Comparison of ENCODE assay signal across 15 mouse cellular contexts in the genomic region with DNA sequence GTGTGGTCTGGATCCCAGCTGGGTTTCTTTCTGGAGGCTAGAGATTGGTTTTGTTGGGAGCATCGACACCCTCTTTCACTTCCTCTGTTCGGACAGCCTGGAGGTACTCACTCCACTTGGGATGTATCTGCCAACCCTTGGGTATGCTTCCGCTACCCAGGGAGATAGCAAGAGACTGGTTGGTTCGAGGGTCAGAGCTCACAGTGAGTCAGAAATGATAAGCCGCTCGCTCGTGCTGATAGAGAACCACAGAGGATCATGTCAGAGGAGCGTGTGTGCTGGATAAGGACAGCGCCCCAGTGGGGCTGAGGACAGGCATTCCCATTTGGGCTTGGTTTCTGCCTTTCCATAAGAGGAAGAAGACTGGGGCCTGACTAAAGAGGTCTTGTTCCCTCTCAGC. TPM values are rescaled to one million over a fixed set of nuclear protein-coding genes. Genes with fewer than 3 reads are reported as not detected.
DNase-seq lines count a peak whose midpoint lies in the region; ATAC-seq and TF ChIP-seq lines count a peak whose summit lies in the region.
"Had no signal": no experiment of that assay in that cellular context is flagged by ENCODE, and none has a peak within 500 bp of the region (broad histone marks: within the 10 kb centered on the region; RNA-seq: fewer than 3 reads in every experiment).

No protein-coding gene starts in this region.

- WGBS in heart, adult 2 months, result 11% methylated on average over 9 of the region's 9 CpGs
- WGBS in liver, embryonic 14.5 days (ENCODE audit: insufficient replicate concordance), result 5% methylated on average over 9 of the region's 9 CpGs
- 64% methylated on average over 9 of the region's 9 CpGs for WGBS in hindbrain, postnatal 0 days
- WGBS in forebrain, embryonic 15.5 days, result 73% methylated on average over 9 of the region's 9 CpGs

- no peak overlapping the region for H3K27ac ChIP-seq in heart, adult 2 months
- peak overlapping the region; percentile 69 for H3K27ac ChIP-seq in liver, embryonic 14.5 days
- H3K27ac ChIP-seq in hindbrain, postnatal 0 days, result no peak overlapping the region
- no peak overlapping the region for H3K27ac ChIP-seq in forebrain, embryonic 15.5 days (replicated peaks)
- H3K27ac ChIP-seq: neural tube, embryonic 12.5 days had no signal

- TF ChIP-seq POLR2A in heart, adult 2 months (IDR thresholded peaks at IDR 0.05; ENCODE audit: insufficient read depth, low read depth, low read length), result no peak

- DNase-seq in heart, adult 2 months, result peak in 1 of 2 experiments; percentile 26
- DNase-seq in heart, postnatal 14 days, result no peak
- DNase-seq in spleen, postnatal 36 days (ENCODE audit: low spot score in 2 of 2), result peak; percentile 20 to 41
- no peak for DNase-seq in spleen, postnatal 14 days (ENCODE audit: low spot score in 2 of 2)
- peak; percentile 75 to 78 (median 78) for DNase-seq in liver, embryonic 14.5 days (ENCODE audit: low read depth in 3 of 3, low spot score in 3 of 3)
- DNase-seq in right cerebral cortex, postnatal 4 days, result no peak
- no peak for DNase-seq in hindbrain, postnatal 0 days (ENCODE audit: low spot score)
- DNase-seq: adrenal gland, postnatal 14 days; cerebellum, adult 8-10 months; lung, postnatal 4 days; thymus, postnatal 25 days had no signal

- ATAC-seq in liver, embryonic 14.5 days (ENCODE audit: insufficient read depth), result peak; percentile 97
- no peak for ATAC-seq in hindbrain, postnatal 0 days
- no peak for ATAC-seq in forebrain, embryonic 15.5 days (replicated peaks)

- no peaks in the 10 kb centered on the region for H3K9me3 ChIP-seq in liver, embryonic 14.5 days (ENCODE audit: control insufficient read depth, low read length)
- H3K9me3 ChIP-seq in hindbrain, postnatal 0 days (ENCODE audit: low read length), result no peaks in the 10 kb centered on the region
- no peaks in the 10 kb centered on the region for H3K9me3 ChIP-seq in forebrain, embryonic 15.5 days
- H3K9me3 ChIP-seq: neural tube, embryonic 12.5 days had no signal

- no peak for TF ChIP-seq EP300 in heart, adult 2 months (IDR thresholded peaks at IDR 0.05; ENCODE audit: insufficient read depth, low read depth, low read length)
- TF ChIP-seq EP300 in liver, embryonic 14.5 days (IDR thresholded peaks at IDR 0.05; ENCODE audit: low read depth), result peak; percentile 77

- H3K27me3 ChIP-seq in heart, adult 2 months (ENCODE audit: control insufficient read depth, insufficient read depth, low read length), result no peaks in the 10 kb centered on the region
- H3K27me3 ChIP-seq in liver, embryonic 14.5 days (ENCODE audit: control insufficient read depth, insufficient read depth, low read length), result no peaks in the 10 kb centered on the region
- H3K27me3 ChIP-seq in hindbrain, postnatal 0 days (ENCODE audit: insufficient read depth, low read length), result no peaks in the 10 kb centered on the region
- H3K27me3 ChIP-seq in forebrain, embryonic 15.5 days, result no peaks in the 10 kb centered on the region

- no peaks in the 10 kb centered on the region for H3K79me2 ChIP-seq in heart, adult 2 months (replicated peaks; ENCODE audit: control insufficient read depth, insufficient read depth, low read length)

- H3K36me3 ChIP-seq in heart, adult 2 months (ENCODE audit: control insufficient read depth, insufficient read depth, low read length), result no peaks in the 10 kb centered on the region
- no peaks in the 10 kb centered on the region for H3K36me3 ChIP-seq in liver, embryonic 14.5 days (replicated peaks; ENCODE audit: control insufficient read depth, insufficient read depth, low read depth)
- H3K36me3 ChIP-seq in hindbrain, postnatal 0 days (ENCODE audit: insufficient read depth, low read length), result no peaks in the 10 kb centered on the region
- no peaks in the 10 kb centered on the region for H3K36me3 ChIP-seq in forebrain, embryonic 15.5 days
- H3K36me3 ChIP-seq: neural tube, embryonic 12.5 days had no signal

- H3K4me2 ChIP-seq in liver, embryonic 14.5 days (ENCODE audit: low read depth), result peak overlapping the region; percentile 66
- no peak overlapping the region for H3K4me2 ChIP-seq in hindbrain, postnatal 0 days (ENCODE audit: low read depth, low read length)
- H3K4me2 ChIP-seq in forebrain, embryonic 15.5 days (replicated peaks), result no peak overlapping the region
- H3K4me2 ChIP-seq: neural tube, embryonic 12.5 days had no signal

- intact Hi-C loops in heart, adult 2 months (cut with DNase I), result no loop called here
- intact Hi-C loops in heart, postnatal 14 days (cut with DNase I), result loop anchor here (2.0 kb wide), 1 partner anchor 59 kb away; no protein-coding TSS in a partner anchor

- no peak overlapping the region for H3K4me3 ChIP-seq in heart, adult 2 months
- H3K4me3 ChIP-seq in liver, embryonic 14.5 days (ENCODE audit: insufficient read depth in 1 of 2, low read depth in 2 of 2, low read length in 2 of 2), result peak overlapping the region; percentile 36 to 41
- H3K4me3 ChIP-seq in hindbrain, postnatal 0 days (ENCODE audit: low read length), result no peak overlapping the region
- no peak overlapping the region for H3K4me3 ChIP-seq in forebrain, embryonic 15.5 days
- H3K4me3 ChIP-seq: neural tube, embryonic 12.5 days had no signal

- no peak overlapping the region for H3K9ac ChIP-seq in heart, adult 2 months (ENCODE audit: low read depth, low read length)
- peak overlapping the region; percentile 45 for H3K9ac ChIP-seq in liver, embryonic 14.5 days (replicated peaks)
- no peak overlapping the region for H3K9ac ChIP-seq in hindbrain, postnatal 0 days (replicated peaks; ENCODE audit: low read length)
- no peak overlapping the region for H3K9ac ChIP-seq in forebrain, embryonic 15.5 days (replicated peaks)
- H3K9ac ChIP-seq: neural tube, embryonic 12.5 days had no signal

- H3K4me1 ChIP-seq in heart, adult 2 months (ENCODE audit: control insufficient read depth, insufficient read depth, low read length), result peaks cover 8% of the 10 kb centered on the region
- H3K4me1 ChIP-seq in liver, embryonic 14.5 days (replicated peaks; ENCODE audit: control insufficient read depth in 2 of 2, insufficient read depth in 2 of 2, low read length in 1 of 2), result peaks cover 12 to 24% of the 10 kb centered on the region in 2 experiments
- H3K4me1 ChIP-seq in hindbrain, postnatal 0 days (ENCODE audit: insufficient read depth, low read length), result no peaks in the 10 kb centered on the region
- H3K4me1 ChIP-seq in forebrain, embryonic 15.5 days, result peaks cover 21% of the 10 kb centered on the region

- peak; percentile 8; the same call in 1 of the 2 replicates for TF ChIP-seq CTCF in heart, adult 2 months (IDR thresholded peaks at IDR 0.05)
- peak; percentile 70 for TF ChIP-seq CTCF in liver, embryonic 14.5 days (IDR thresholded peaks at IDR 0.05; ENCODE audit: low read depth)
- no peak for TF ChIP-seq CTCF in hindbrain, postnatal 0 days (IDR thresholded peaks at IDR 0.05; ENCODE audit: low read depth)

RNA-seq across cellular contexts. Expression of gene Ly6g6d, which starts 1.9 kb away (rescaled TPM):
- under 1 TPM in 1 of 2 experiments, not detected in 1; 0.61 TPM for total RNA-seq in heart, adult 2 months (2021)
- polyA plus RNA-seq in heart, adult 2 months (2012; rRNA removed), result 1.3 and 1.6 TPM in 2 replicates
- total RNA-seq in heart, postnatal 14 days (2021), result 1 to 10 TPM in 1 of 2 experiments, under 1 TPM in 1; 0.67 to 3.3 TPM
- 0.95 and 1.2 TPM in 2 replicates for polyA plus RNA-seq in liver, embryonic 14.5 days (2012; rRNA removed)
- 0.28 and 0.77 TPM in 2 replicates for polyA plus RNA-seq in liver, embryonic 14.5 days (2014; fragmentation: Nextera tagmentation; extraction: Ambion mirVana)
- total RNA-seq in hindbrain, postnatal 0 days (2014; rRNA removed), result 0.78 TPM in 1 of 2 replicates, not detected in the other
- polyA plus RNA-seq in hindbrain, postnatal 0 days (2015; fragmentation: Nextera tagmentation; extraction: Ambion mirVana), result 1.3 and 1.9 TPM in 2 replicates
- 0.46 and 0.47 TPM in 2 replicates for polyA plus RNA-seq in forebrain, embryonic 15.5 days (2015; fragmentation: Nextera tagmentation; extraction: Ambion mirVana)

RNA-seq across cellular contexts. Expression of gene Ly6g6e, which starts 3.1 kb away (rescaled TPM):
- not detected for total RNA-seq in heart, adult 2 months (2021)
- polyA plus RNA-seq in heart, adult 2 months (2012; rRNA removed), result 0.41 TPM in 1 of 2 replicates, not detected in the other
- total RNA-seq in heart, postnatal 14 days (2021), result not detected
- 0.08 and 0.32 TPM in 2 replicates for polyA plus RNA-seq in liver, embryonic 14.5 days (2012; rRNA removed)
- not detected in 2 replicates for polyA plus RNA-seq in liver, embryonic 14.5 days (2014; fragmentation: Nextera tagmentation; extraction: Ambion mirVana)
- not detected in 2 replicates for total RNA-seq in hindbrain, postnatal 0 days (2014; rRNA removed)
- polyA plus RNA-seq in hindbrain, postnatal 0 days (2015; fragmentation: Nextera tagmentation; extraction: Ambion mirVana), result 0.44 TPM in 1 of 2 replicates, not detected in the other
- polyA plus RNA-seq in forebrain, embryonic 15.5 days (2015; fragmentation: Nextera tagmentation; extraction: Ambion mirVana), result 10.0 and 11.9 TPM in 2 replicates
- total RNA-seq: adrenal gland, postnatal 14 days; gastrocnemius, adult 8-10 months had no signal

RNA-seq across cellular contexts. Expression of gene Ly6g6f, which starts 5.6 kb away (rescaled TPM):
- total RNA-seq in heart, adult 2 months (2021), result not detected
- 0.27 TPM in 1 of 2 replicates, not detected in the other for polyA plus RNA-seq in heart, adult 2 months (2012; rRNA removed)
- total RNA-seq in heart, postnatal 14 days (2021), result not detected
- 4.1 and 5.1 TPM in 2 replicates for polyA plus RNA-seq in liver, embryonic 14.5 days (2012; rRNA removed)
- 5.0 and 6.3 TPM in 2 replicates for polyA plus RNA-seq in liver, embryonic 14.5 days (2014; fragmentation: Nextera tagmentation; extraction: Ambion mirVana)
- not detected in 2 replicates for total RNA-seq in hindbrain, postnatal 0 days (2014; rRNA removed)
- polyA plus RNA-seq in hindbrain, postnatal 0 days (2015; fragmentation: Nextera tagmentation; extraction: Ambion mirVana), result 0.26 TPM in 1 of 2 replicates, not detected in the other
- polyA plus RNA-seq in forebrain, embryonic 15.5 days (2015; fragmentation: Nextera tagmentation; extraction: Ambion mirVana), result 0.32 TPM in 1 of 2 replicates, not detected in the other
- total RNA-seq: adrenal gland, postnatal 14 days; gastrocnemius, adult 8-10 months; layer of hippocampus, postnatal 25 days had no signal

RNA-seq across cellular contexts. Expression of gene Abhd16a, which starts 9.3 kb away (rescaled TPM):
- 10 to 100 TPM; 53.2 to 62.5 TPM for total RNA-seq in heart, adult 2 months (2021)
- 95.7 and 98.2 TPM in 2 replicates for polyA plus RNA-seq in heart, adult 2 months (2012; rRNA removed)
- 10 to 100 TPM; 53.7 to 56.7 TPM for total RNA-seq in heart, postnatal 14 days (2021)
- polyA plus RNA-seq in liver, embryonic 14.5 days (2012; rRNA removed), result 29.1 and 30.0 TPM in 2 replicates
- 42.3 and 44.3 TPM in 2 replicates for polyA plus RNA-seq in liver, embryonic 14.5 days (2014; fragmentation: Nextera tagmentation; extraction: Ambion mirVana)
- total RNA-seq in hindbrain, postnatal 0 days (2014; rRNA removed), result 129 and 158 TPM in 2 replicates
- polyA plus RNA-seq in hindbrain, postnatal 0 days (2015; fragmentation: Nextera tagmentation; extraction: Ambion mirVana), result 121 TPM in 2 replicates
- polyA plus RNA-seq in forebrain, embryonic 15.5 days (2015; fragmentation: Nextera tagmentation; extraction: Ambion mirVana), result 93.2 and 97.4 TPM in 2 replicates

RNA-seq across cellular contexts. Expression of gene Mpig6b, which starts 13.8 kb away (rescaled TPM):
- 1 to 10 TPM in 1 of 2 experiments, under 1 TPM in 1; 0.31 to 2.4 TPM for total RNA-seq in heart, adult 2 months (2021)
- 0.32 and 1.4 TPM in 2 replicates for polyA plus RNA-seq in heart, adult 2 months (2012; rRNA removed)
- total RNA-seq in heart, postnatal 14 days (2021), result under 1 TPM; 0.61 to 0.74 TPM
- polyA plus RNA-seq in liver, embryonic 14.5 days (2012; rRNA removed), result 2.3 and 2.6 TPM in 2 replicates
- polyA plus RNA-seq in liver, embryonic 14.5 days (2014; fragmentation: Nextera tagmentation; extraction: Ambion mirVana), result 4.0 and 6.6 TPM in 2 replicates
- not detected in 2 replicates for total RNA-seq in hindbrain, postnatal 0 days (2014; rRNA removed)
- polyA plus RNA-seq in hindbrain, postnatal 0 days (2015; fragmentation: Nextera tagmentation; extraction: Ambion mirVana), result 0.18 TPM in 2 replicates
- 0.15 and 0.17 TPM in 2 replicates for polyA plus RNA-seq in forebrain, embryonic 15.5 days (2015; fragmentation: Nextera tagmentation; extraction: Ambion mirVana)
- total RNA-seq: gastrocnemius, adult 8-10 months; layer of hippocampus, postnatal 25 days had no signal

Comparison
In these comparisons a context has a peak if more than half of its experiments do, and no peak if none do; other contexts are left out.
1. DNase-seq: peak in spleen, postnatal 36 days (2 of 2) and liver, embryonic 14.5 days (3 of 3); none in heart, postnatal 14 days (0 of 2), spleen, postnatal 14 days (0 of 2), right cerebral cortex, postnatal 4 days (single experiment) and hindbrain, postnatal 0 days (single experiment).
2. H3K4me3 ChIP-seq: peak in liver, embryonic 14.5 days (2 of 2); none in heart, adult 2 months (single experiment), hindbrain, postnatal 0 days (single experiment) and forebrain, embryonic 15.5 days (single experiment).